Comparison of ENCODE assay signal across 20 mouse cellular contexts in the genomic region with DNA sequence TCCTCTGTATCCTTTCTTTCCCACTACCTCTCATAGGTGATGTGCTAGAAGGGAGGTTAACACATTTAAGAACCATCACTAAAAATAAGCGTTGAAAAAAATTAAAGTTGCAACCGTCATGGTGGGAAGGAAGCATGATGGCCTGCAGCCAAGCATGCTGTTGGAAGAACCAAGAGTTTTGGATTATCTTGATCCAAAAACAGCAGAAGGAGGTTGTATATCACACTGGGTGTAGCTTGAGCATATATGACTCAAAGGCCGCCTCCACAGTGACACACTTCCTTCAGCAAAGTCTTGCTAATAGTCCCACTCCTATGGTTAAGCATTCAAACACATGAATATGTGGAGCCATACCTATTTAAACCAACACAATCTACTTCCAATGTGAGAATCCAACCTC. TPM values are rescaled to one million over a fixed set of nuclear protein-coding genes. Genes with fewer than 3 reads are reported as not detected.
DNase-seq lines count a peak whose midpoint lies in the region; ATAC-seq and TF ChIP-seq lines count a peak whose summit lies in the region.
"Had no signal": no experiment of that assay in that cellular context is flagged by ENCODE, and none has a peak within 500 bp of the region (broad histone marks: within the 10 kb centered on the region; RNA-seq: fewer than 3 reads in every experiment).

No protein-coding gene starts in this region.

- H3K27me3 ChIP-seq in lung, postnatal 0 days (replicated peaks; ENCODE audit: insufficient read depth, low read length) = no peaks in the 10 kb centered on the region

- ATAC-seq in lung, postnatal 0 days = no peak
- ATAC-seq: forebrain, embryonic 15.5 days had no signal

- DNase-seq in frontal cortex, postnatal 36 days (ENCODE audit: low spot score in 2 of 2) = peak; percentile 44 to 65
- DNase-seq in frontal cortex, postnatal 14 days (ENCODE audit: low spot score in 2 of 2) = no peak
- peak; percentile 6 for DNase-seq in lung, postnatal 0 days (ENCODE audit: low spot score)
- no peak for DNase-seq in lung, postnatal 4 days
- peak; percentile 19 for DNase-seq in testis, postnatal 10 days (ENCODE audit: low spot score)
- DNase-seq in testis, postnatal 14 days (ENCODE audit: low spot score) = no peak
- no peak for DNase-seq in heart, adult 8-10 months (ENCODE audit: low spot score)
- DNase-seq: adrenal gland, postnatal 10 days; cerebellum, adult 11-12 months; cerebellum, adult 9-10 months; cerebellum, postnatal 25 days; gastrocnemius, postnatal 36 days; heart, adult 11 months; heart, postnatal 10 days; heart, postnatal 4 days had no signal

- no peaks in the 10 kb centered on the region for H3K4me1 ChIP-seq in lung, postnatal 0 days (ENCODE audit: insufficient read depth, low read depth, low read length)
- H3K4me1 ChIP-seq: embryonic facial prominence, embryonic 12.5 days; forebrain, embryonic 15.5 days; heart, embryonic 10.5 days; hindbrain, embryonic 12.5 days had no signal

- no peak overlapping the region for H3K4me3 ChIP-seq in lung, postnatal 0 days (ENCODE audit: low read depth, low read length)
- H3K4me3 ChIP-seq: embryonic facial prominence, embryonic 12.5 days; forebrain, embryonic 15.5 days; heart, embryonic 10.5 days; hindbrain, embryonic 12.5 days had no signal

- 79% methylated on average over 3 of the region's 3 CpGs for WGBS in lung, postnatal 0 days

- no peak overlapping the region for H3K9ac ChIP-seq in lung, postnatal 0 days (replicated peaks; ENCODE audit: low read depth)
- H3K9ac ChIP-seq: embryonic facial prominence, embryonic 12.5 days; forebrain, embryonic 15.5 days; hindbrain, embryonic 12.5 days had no signal

- H3K4me2 ChIP-seq in lung, postnatal 0 days (replicated peaks; ENCODE audit: low read depth, low read length) = no peak overlapping the region
- H3K4me2 ChIP-seq: embryonic facial prominence, embryonic 12.5 days; forebrain, embryonic 15.5 days; hindbrain, embryonic 12.5 days had no signal

- H3K36me3 ChIP-seq in lung, postnatal 0 days (ENCODE audit: insufficient read depth, low read length) = no peaks in the 10 kb centered on the region
- H3K36me3 ChIP-seq: embryonic facial prominence, embryonic 12.5 days; forebrain, embryonic 15.5 days; heart, embryonic 10.5 days; hindbrain, embryonic 12.5 days had no signal

- H3K27ac ChIP-seq in lung, postnatal 0 days (ENCODE audit: low read length) = no peak overlapping the region
- H3K27ac ChIP-seq: embryonic facial prominence, embryonic 12.5 days; forebrain, embryonic 15.5 days; heart, embryonic 10.5 days; hindbrain, embryonic 12.5 days had no signal

- no peak for TF ChIP-seq CTCF in lung, postnatal 0 days (IDR thresholded peaks at IDR 0.05)

- no peak for TF ChIP-seq EP300 in lung, postnatal 0 days (IDR thresholded peaks at IDR 0.05)

- no peaks in the 10 kb centered on the region for H3K9me3 ChIP-seq in lung, postnatal 0 days (ENCODE audit: low read length)
- H3K9me3 ChIP-seq: forebrain, embryonic 15.5 days; heart, embryonic 10.5 days; hindbrain, embryonic 12.5 days had no signal

RNA-seq across cellular contexts. Expression of gene Colgalt2, which starts 5.5 kb away (rescaled TPM):
- 3.3 and 3.6 TPM in 2 replicates for polyA plus RNA-seq in lung, postnatal 0 days (2015; fragmentation: Nextera tagmentation; extraction: Ambion mirVana)
- 1 to 10 TPM; 2.6 to 3.2 (median 2.7) TPM for total RNA-seq in heart, adult 8-10 months (2022)
- total RNA-seq: MEL had no signal

RNA-seq across cellular contexts. Expression of gene Tsen15, which starts 7.6 kb away (rescaled TPM):
- 35.9 and 36.6 TPM in 2 replicates for polyA plus RNA-seq in lung, postnatal 0 days (2015; fragmentation: Nextera tagmentation; extraction: Ambion mirVana)
- total RNA-seq in heart, adult 8-10 months (2022) = 10 to 100 TPM; 17.3 to 23.2 (median 20.7) TPM

Comparison
In these comparisons a context has a peak if more than half of its experiments do, and no peak if none do; other contexts are left out.
1. DNase-seq: peak in frontal cortex, postnatal 36 days (2 of 2), lung, postnatal 0 days (single experiment) and testis, postnatal 10 days (single experiment); none in frontal cortex, postnatal 14 days (0 of 2), lung, postnatal 4 days (0 of 2), testis, postnatal 14 days (single experiment) and heart, adult 8-10 months (single experiment).